Mouse (Mus musculus): ENCODE results near the gene Adtrp.

DNA sequence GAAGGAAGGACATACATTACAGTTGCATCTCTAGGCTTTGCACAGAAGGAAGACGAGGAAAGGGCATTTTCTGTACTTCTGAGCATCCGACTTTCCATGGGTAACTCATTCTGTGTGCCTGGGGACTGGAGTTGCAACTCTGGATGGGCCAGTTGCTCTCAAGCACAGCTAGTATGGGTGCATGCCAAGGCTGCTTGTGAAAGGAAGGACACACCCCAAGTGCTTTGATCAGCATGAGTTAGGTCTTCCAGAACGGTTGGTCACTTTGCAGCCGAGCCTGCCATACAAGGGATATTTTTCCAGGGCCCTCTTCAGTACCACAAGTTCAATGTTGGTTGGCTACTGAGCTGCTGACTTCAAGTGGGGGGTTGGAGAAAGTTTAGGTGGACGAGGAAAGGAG is 968 bp downstream of the Adtrp start:
- TF ChIP-seq TAL1 (IDR thresholded peaks at IDR 0.05; ENCODE audit: low read length) = no peak
- TF ChIP-seq GATA1 (IDR thresholded peaks at IDR 0.05; ENCODE audit: low read length) = no peak

All from erythroblast, embryonic 14.5 days (primary cell).